Mouse (Mus musculus) kidney, postnatal 25 days (tissue): ENCODE measurements at regions not wholly inside any gene's neighbourhood (a gene's known extent, or its start where the extent isn't known, plus 50 kb on each side); places are given as distances from the start of the nearest gene placed in this dataset.

Experiments
- DNase-seq, 2 experiments: peaks; one replicate each; pipeline ENCODE4 v3.0.0; 2021; ENCODE audit warnings: mixed read lengths in 2 of 2

DNA sequence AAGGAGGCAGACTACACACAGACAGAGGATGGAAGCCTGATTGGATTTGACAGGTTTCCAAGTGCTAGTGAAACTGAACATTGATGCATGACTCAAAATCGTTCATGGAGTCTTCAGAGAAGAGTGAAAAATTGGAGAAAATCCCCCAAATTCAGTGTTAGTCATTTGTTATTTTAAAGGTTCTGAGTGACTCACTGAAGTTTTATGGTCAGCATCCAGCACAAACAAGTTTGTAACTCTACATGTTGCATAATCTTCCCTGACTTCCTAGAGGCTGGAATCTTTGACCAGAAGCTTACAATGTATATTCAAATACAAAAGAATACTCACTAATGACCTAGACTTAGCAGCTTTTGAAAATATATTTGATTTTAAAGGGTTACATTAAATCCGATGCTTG is 224.3 kb upstream of the Pot1a start:
- DNase-seq = no peak

- no peak for DNase-seq
Observed at GRCm38 (mm10) chr6:26015388-26015787, 206.3 kb upstream of the Pot1a start.

- no peak for DNase-seq
Observed at GRCm38 (mm10) chr6:25994044-25994443, 185.0 kb upstream of the Pot1a start.

GRCm38 (mm10) chr6:25978171-25978847 is 169.3 kb upstream of the Pot1a start:
- no peak for DNase-seq

GRCm38 (mm10) chr6:25965452-25965851 is 156.4 kb upstream of the Pot1a start:
- no peak for DNase-seq

DNA sequence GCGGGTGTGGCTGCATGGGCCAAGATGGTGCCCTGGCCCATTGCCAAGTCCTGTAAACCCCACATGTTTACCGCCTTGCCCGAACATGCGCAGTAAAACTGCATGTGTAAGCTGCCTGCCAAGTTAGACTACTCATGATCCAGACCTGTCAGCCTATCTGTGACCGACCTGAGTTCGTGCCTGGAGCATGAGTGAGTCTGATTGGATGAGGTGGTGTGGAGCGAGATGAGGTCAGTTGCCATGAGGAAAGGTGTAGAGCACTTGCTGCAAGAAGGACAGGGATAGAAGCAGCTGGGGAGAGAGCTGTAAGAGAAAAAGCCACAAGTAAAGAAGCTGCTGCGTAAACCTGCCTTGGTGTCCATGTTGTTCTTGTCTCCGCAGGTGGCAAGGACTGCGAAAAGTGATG is 122.1 kb upstream of the Pot1a start:
- no peak for DNase-seq

- no peak for DNase-seq
Observed at GRCm38 (mm10) chr6:25917852-25918465, 108.9 kb upstream of the Pot1a start.

- no peak for DNase-seq
Observed at GRCm38 (mm10) chr6:25914122-25914521, 105.1 kb upstream of the Pot1a start.

DNA sequence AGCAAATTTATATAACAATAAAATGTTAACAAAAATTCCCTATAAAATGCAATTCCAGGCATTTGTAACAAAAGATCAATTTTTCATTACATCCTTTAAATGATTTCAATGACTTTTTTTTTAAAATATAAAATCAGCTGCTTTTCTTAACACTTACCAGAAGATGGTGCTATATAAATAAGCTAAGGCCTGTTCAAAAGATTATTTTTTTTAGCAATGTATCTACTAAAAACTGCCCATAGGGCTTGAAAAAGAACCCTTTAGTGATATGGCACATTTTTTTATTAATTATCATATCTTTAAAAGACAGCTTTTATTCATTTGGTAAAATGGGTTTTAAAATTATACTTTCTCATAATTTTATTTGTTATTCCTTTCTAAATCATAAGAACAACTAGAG is 90.9 kb upstream of the Pot1a start:
- DNase-seq = no peak

- peak in 1 of 2 experiments; percentile 40 for DNase-seq
Observed at GRCm38 (mm10) chr6:25894454-25895250, 85.6 kb upstream of the Pot1a start.

- no peak for DNase-seq
Observed at GRCm38 (mm10) chr6:25867922-25868321, 58.9 kb upstream of the Pot1a start.
